Mouse (Mus musculus) C3H10T1/2 (cell line): ENCODE measurements around the gene Ripk3. TPM values are rescaled to one million over a fixed set of nuclear protein-coding genes. Genes with fewer than 3 reads are reported as not detected.

ENCODE experiments used
- polyA plus RNA-seq, 2 experiments: library from polyadenylated mRNA; unstranded; fragments of >200 nt; fragmentation: generic; extraction: Trizol; gene quantifications; one replicate each; pipeline ENCODE4 v1.2.1; 2012; ENCODE audit warnings: missing spikeins in 2 of 2

Ripk3 gene
- 1 to 10 TPM; 3.8 to 4.1 TPM for polyA plus RNA-seq

GRCm38 (mm10) chr14:55788256-55789050, at the start of gene Ripk3:
TSS of gene Ripk3 (minus strand) at chr14:55788865.

DNA sequence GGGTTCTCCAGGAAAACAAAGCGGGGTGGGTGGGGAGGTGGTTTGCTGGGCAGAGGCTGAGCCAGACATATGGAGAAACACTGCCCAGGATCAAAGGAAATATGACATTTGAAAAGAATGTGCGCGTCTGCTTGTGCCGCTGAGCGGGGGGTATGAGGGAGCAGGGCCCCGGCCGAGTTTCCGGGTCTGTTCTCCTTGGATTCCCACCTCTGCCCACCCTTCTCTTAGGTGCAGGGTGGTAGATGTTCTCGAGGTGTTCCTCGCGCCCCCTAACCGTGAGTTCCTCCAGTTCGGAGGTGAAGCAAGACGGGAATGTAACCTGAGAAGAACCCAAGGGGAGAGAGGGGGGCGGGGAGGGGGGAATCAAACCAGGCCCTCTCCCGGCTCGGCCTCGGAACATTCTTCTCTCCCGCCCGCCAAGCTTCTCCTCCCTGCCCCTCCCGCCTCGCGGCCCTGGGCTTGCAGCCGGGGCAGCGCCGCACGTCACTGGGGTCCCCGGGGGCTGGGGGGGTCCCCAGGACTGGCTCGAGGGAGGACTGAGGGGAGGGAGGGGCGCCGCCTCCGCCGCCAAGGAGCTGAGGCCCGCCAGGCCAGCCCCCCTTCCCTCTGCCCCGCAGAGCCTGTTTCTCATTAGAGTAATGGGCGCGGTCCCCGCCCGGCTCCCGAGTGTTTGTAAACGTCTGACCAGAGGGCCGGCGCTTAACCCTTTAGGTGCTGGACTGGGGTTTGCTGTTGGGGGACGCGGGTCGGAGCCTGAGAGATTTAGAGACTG, 34.5 kb upstream of the Ripk3 start, which contains the start of gene Nfatc4:
Gene Nfatc4, plus strand, starts transcription at position 154 of the 772 bp plus-strand sequence.

DNA sequence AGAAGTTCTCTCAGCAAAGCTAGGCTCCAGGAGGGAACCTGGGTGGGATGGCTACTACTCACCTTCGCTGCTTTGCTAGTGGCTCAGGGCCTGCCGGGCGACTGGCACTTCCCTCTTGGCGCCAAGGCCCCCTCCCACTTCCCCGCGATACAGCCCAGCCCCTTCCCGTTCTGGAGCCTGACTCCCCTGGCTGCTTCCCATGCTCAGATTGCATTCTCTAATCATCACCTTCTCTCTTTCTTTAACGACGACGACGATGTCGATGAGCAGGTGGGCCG, 4.8 kb downstream of the Ripk3 start, which contains the start of gene Adcy4:
Gene Adcy4, minus strand, starts transcription at position 138 of the 278 bp plus-strand sequence.

GRCm38 (mm10) chr14:55765696-55766095, 23.0 kb downstream of the Ripk3 start, which contains the start of gene Ltb4r1:
TSS of gene Ltb4r1 (plus strand) at chr14:55765962.

GRCm38 (mm10) chr14:55761163-55761562, 27.5 kb downstream of the Ripk3 start, which contains the start of gene Ltb4r2:
TSS of gene Ltb4r2 (plus strand) at chr14:55761428.

GRCm38 (mm10) chr14:55758363-55758784, 30.3 kb downstream of the Ripk3 start, which contains the start of gene Cideb:
TSS of gene Cideb (minus strand) at chr14:55758458.

DNA sequence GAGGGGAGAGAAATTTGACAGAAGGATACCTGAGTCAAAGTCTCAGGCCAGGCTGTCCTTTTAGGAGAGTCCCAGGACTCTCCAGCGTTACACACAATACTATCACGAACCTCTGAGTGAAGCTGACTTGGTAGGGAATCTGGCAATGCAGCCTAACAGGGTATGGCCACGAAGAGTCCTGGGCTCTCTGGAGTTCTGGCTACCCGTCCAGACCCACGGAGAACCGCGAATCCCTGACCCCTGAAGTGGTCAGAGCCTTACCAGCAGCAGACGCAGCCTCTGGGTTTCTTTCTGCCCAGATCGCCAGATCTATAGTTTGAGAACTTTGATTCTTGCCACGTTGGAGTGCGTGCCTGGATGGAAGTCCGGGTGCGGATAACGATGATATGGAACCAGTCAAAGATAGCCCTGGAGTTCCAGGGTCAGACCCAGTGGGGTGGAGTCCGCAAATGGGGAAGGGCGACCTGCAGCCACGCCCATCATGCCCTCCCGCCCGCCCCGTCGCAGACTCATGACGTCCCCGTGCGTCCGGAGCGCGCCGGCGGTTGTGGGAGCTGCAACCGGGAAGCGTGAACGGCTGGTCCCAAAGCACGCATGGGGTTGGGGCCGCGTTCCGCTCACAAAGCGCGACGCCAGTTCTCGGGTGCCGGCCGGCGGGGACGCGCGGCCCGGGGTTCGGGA, 43.3 kb downstream of the Ripk3 start, which contains the start of the genes Dhrs1 and Nop9:
Gene Dhrs1, minus strand, starts transcription at position 511 of the 681 bp plus-strand sequence.
Gene Nop9, plus strand, starts transcription at position 514 of the 681 bp plus-strand sequence.

Other genes starting within 250 kb of the Ripk3 start
- 10 to 100 TPM; 43.7 to 67.2 TPM for gene Pck2, start 248.6 kb downstream of the Ripk3 start, polyA plus RNA-seq
- gene Dcaf11, start 228.9 kb downstream of the Ripk3 start, polyA plus RNA-seq, result 10 to 100 TPM; 16.2 to 34.9 TPM
- gene A730061H03Rik, start 228.5 kb downstream of the Ripk3 start, polyA plus RNA-seq, result under 1 TPM; 0.21 to 0.70 TPM
- not detected for gene Fitm1, start 213.2 kb downstream of the Ripk3 start, polyA plus RNA-seq
- 100 to 1,000 TPM; 148 to 216 TPM for gene Psme1, start 210.7 kb downstream of the Ripk3 start, polyA plus RNA-seq
- gene Emc9, start 203.6 kb downstream of the Ripk3 start, polyA plus RNA-seq, result 10 to 100 TPM in 1 of 2 experiments, 1 to 10 TPM in 1; 6.1 to 11.5 TPM
- gene Psme2, start 197.8 kb downstream of the Ripk3 start, polyA plus RNA-seq, result 100 to 1,000 TPM; 139 to 336 TPM
- 10 to 100 TPM; 18.0 to 18.4 TPM for gene Rnf31, start 197.2 kb downstream of the Ripk3 start, polyA plus RNA-seq
- 10 to 100 TPM in 1 of 2 experiments, 1 to 10 TPM in 1; 1.0 to 22.0 TPM for gene Irf9, start 185.3 kb downstream of the Ripk3 start, polyA plus RNA-seq
- gene Rec8, start 170.8 kb downstream of the Ripk3 start, polyA plus RNA-seq, result not detected
- gene Ipo4, start 152.9 kb downstream of the Ripk3 start, polyA plus RNA-seq, result 100 to 1,000 TPM in 1 of 2 experiments, 10 to 100 TPM in 1; 83.9 to 139 TPM
- gene Gm49378, start 151.0 kb downstream of the Ripk3 start, polyA plus RNA-seq, result under 1 TPM; 0.04 to 0.05 TPM
- 10 to 100 TPM; 25.9 to 65.1 TPM for gene Tm9sf1, start 145.1 kb downstream of the Ripk3 start, polyA plus RNA-seq
- gene Tssk4, start 138.7 kb downstream of the Ripk3 start, polyA plus RNA-seq, result 1 to 10 TPM in 1 of 2 experiments, under 1 TPM in 1; 0.29 to 1.1 TPM
- gene Mdp1, start 128.4 kb downstream of the Ripk3 start, polyA plus RNA-seq, result 10 to 100 TPM in 1 of 2 experiments, 1 to 10 TPM in 1; 9.1 to 23.8 TPM
- 10 to 100 TPM in 1 of 2 experiments, 1 to 10 TPM in 1; 5.5 to 13.1 TPM for gene Gmpr2, start 116.9 kb downstream of the Ripk3 start, polyA plus RNA-seq
- gene Nedd8, start 116.7 kb downstream of the Ripk3 start, polyA plus RNA-seq, result 100 to 1,000 TPM; 239 to 456 TPM
- gene Tinf2, start 107.0 kb downstream of the Ripk3 start, polyA plus RNA-seq, result 10 to 100 TPM in 1 of 2 experiments, 1 to 10 TPM in 1; 9.3 to 11.8 TPM
- under 1 TPM; 0.01 to 0.08 TPM for gene Tgm1, start 74.9 kb downstream of the Ripk3 start, polyA plus RNA-seq
- gene Rabggta, start 66.6 kb downstream of the Ripk3 start, polyA plus RNA-seq, result 10 to 100 TPM in 1 of 2 experiments, 1 to 10 TPM in 1; 8.2 to 12.8 TPM
- 10 to 100 TPM; 46.0 to 89.8 TPM for gene Dhrs1, start 43.2 kb downstream of the Ripk3 start, polyA plus RNA-seq
- 10 to 100 TPM; 15.2 to 35.9 TPM for gene Nop9, start 43.2 kb downstream of the Ripk3 start, polyA plus RNA-seq
- 1 to 10 TPM in 1 of 2 experiments, under 1 TPM in 1; 0.11 to 3.7 TPM for gene Cideb, start 30.4 kb downstream of the Ripk3 start, polyA plus RNA-seq
- under 1 TPM; 0.02 to 0.05 TPM for gene Ltb4r2, start 27.4 kb downstream of the Ripk3 start, polyA plus RNA-seq
- under 1 TPM in 1 of 2 experiments, not detected in 1; 0.04 TPM for gene Ltb4r1, start 22.9 kb downstream of the Ripk3 start, polyA plus RNA-seq
- not detected for gene Adcy4, start 4.8 kb downstream of the Ripk3 start, polyA plus RNA-seq
- gene Nfatc4, start 34.3 kb upstream of the Ripk3 start, polyA plus RNA-seq, result 10 to 100 TPM in 1 of 2 experiments, 1 to 10 TPM in 1; 2.5 to 19.8 TPM
- gene Nynrin, start 65.1 kb upstream of the Ripk3 start, polyA plus RNA-seq, result 1 to 10 TPM in 1 of 2 experiments, under 1 TPM in 1; 0.09 to 4.1 TPM
- under 1 TPM; 0.08 to 0.98 TPM for gene Cbln3, start 95.5 kb upstream of the Ripk3 start, polyA plus RNA-seq
- 1 to 10 TPM; 1.2 to 9.7 TPM for gene Khnyn, start 96.1 kb upstream of the Ripk3 start, polyA plus RNA-seq
- under 1 TPM in 1 of 2 experiments, not detected in 1; 0.44 TPM for gene Sdr39u1, start 111.4 kb upstream of the Ripk3 start, polyA plus RNA-seq
- gene Cma1, start 155.8 kb upstream of the Ripk3 start, polyA plus RNA-seq, result under 1 TPM in 1 of 2 experiments, not detected in 1; 0.05 TPM
- not detected for gene Cma2, start 162.1 kb upstream of the Ripk3 start, polyA plus RNA-seq
- not detected for gene Mcpt1, start 229.1 kb upstream of the Ripk3 start, polyA plus RNA-seq
- not detected for gene Mcpt9, start 241.6 kb upstream of the Ripk3 start, polyA plus RNA-seq